Mouse (Mus musculus): ENCODE data around the gene Ttc33. TPM values are rescaled to one million over a fixed set of nuclear protein-coding genes. Genes with fewer than 3 reads are reported as not detected.

Gene Ttc33
- polyA plus RNA-seq, 1 experiment from 2014 or later, result 26.7 TPM

DNA sequence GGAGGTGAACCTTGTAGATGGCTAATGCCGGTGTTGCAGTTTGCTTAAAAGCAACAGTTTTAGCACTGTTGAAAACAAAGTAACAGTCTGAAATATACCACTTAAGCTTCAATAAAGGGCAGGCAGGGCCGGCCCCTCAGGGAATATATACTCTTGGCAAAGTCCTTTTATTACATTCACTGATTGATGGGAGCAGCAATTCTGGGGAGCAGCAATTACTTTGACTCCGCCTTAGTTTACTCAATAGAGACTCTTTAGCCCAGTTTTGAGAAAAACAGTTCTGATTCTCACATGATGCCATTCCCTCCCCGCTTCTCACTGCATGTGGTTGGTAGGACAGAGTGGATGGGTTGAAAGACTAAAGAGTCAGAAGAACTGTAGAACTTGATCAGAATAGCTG, 36.1 kb upstream of the Ttc33 start:
- Histone ChIP-seq H3K4me3 (ENCODE audit: low read depth, low read length) (no peak overlapping the region), H3K27me3 (ENCODE audit: control insufficient read depth, insufficient read depth, low read length) (no peaks in the 10 kb centered on the region), H3K9ac (ENCODE audit: low read length) (no peak overlapping the region), H3K4me2 (replicated peaks; ENCODE audit: low read depth) (no peak overlapping the region), H3K9me3 (ENCODE audit: control insufficient read depth, low read length) (no peaks in the 10 kb centered on the region), H3K36me3 (ENCODE audit: control insufficient read depth, insufficient read depth, low read length) (no peaks in the 10 kb centered on the region), H3K4me1 (replicated peaks; ENCODE audit: control insufficient read depth, insufficient read depth) (0 out of 2 replicates have a peak, but pooled peaks cover 4% of the 10 kb centered on the region), H3K27ac (replicated peaks) (no peak overlapping the region)
- no peak for TF ChIP-seq CTCF (IDR thresholded peaks at IDR 0.05; ENCODE audit: low read depth)
- TF ChIP-seq EP300 (optimal IDR thresholded peaks at IDR 0.05), result no peak
- no peak for ATAC-seq (ENCODE audit: low FRiP score, low TSS enrichment)
- DNase-seq (ENCODE audit: low spot score), result no peak
- WGBS, result 50% methylated on average over 4 of the region's 4 CpGs

DNA sequence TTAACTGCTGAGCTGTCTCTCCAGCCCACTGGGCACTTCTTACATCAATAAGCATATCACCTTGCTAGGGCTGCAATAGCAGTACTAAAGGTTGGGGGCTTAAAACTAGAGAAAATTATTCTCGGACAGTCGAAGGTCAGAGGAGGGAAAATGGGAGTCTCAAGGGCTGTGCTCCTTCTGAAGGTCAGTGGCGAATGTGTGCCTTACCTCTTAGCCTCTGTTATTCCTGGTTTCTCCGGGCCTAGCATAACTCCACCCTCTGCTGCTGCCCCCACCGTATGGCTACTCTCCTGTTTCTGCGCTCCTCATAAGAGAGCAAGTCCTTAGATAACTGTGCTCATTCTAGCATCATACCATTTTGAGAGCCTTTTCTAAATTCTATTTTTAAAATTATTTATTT, 33.2 kb upstream of the Ttc33 start:
- H3K36me3 ChIP-seq (ENCODE audit: control insufficient read depth, insufficient read depth, low read length), result no peaks in the 10 kb centered on the region
- H3K9ac ChIP-seq (ENCODE audit: low read length), result no peak overlapping the region
- WGBS, result 96% methylated on average over 6 of the region's 6 CpGs
- ATAC-seq (ENCODE audit: low FRiP score, low TSS enrichment) (no peak), DNase-seq (ENCODE audit: low spot score) (no peak)
- H3K9me3 ChIP-seq (ENCODE audit: control insufficient read depth, low read length), result no peaks in the 10 kb centered on the region
- no peak overlapping the region for H3K27ac ChIP-seq (replicated peaks)
- H3K4me3 ChIP-seq (ENCODE audit: low read depth, low read length), result no peak overlapping the region
- no peaks in the 10 kb centered on the region for H3K27me3 ChIP-seq (ENCODE audit: control insufficient read depth, insufficient read depth, low read length)
- no peak overlapping the region for H3K4me2 ChIP-seq (replicated peaks; ENCODE audit: low read depth)
- TF ChIP-seq EP300 (optimal IDR thresholded peaks at IDR 0.05) (no peak), CTCF (IDR thresholded peaks at IDR 0.05; ENCODE audit: low read depth) (no peak)
- H3K4me1 ChIP-seq (replicated peaks; ENCODE audit: control insufficient read depth, insufficient read depth), result 0 out of 2 replicates have a peak, but pooled peaks cover 4% of the 10 kb centered on the region

DNA sequence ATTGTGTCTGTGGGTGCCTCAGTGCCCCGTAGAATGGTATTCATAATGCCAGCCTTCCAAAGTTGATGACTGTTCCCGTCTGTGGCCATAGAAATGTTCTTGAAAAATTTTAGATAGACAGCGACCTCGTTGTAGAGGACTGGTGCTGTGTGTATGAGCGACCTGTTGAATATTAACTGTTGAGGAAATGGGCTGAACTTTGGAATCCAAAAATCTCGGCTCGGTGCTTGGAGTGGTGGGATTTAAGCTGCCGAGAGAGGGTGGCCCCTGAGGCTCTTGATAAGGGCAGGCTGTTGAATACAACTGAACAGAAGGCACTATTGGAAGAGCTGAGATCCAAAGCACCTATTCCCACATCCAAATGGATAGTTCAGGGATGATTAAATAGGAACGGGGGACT, 30.7 kb upstream of the Ttc33 start:
- DNase-seq (ENCODE audit: low spot score) (no peak), ATAC-seq (ENCODE audit: low FRiP score, low TSS enrichment) (no peak)
- no peak overlapping the region for H3K4me3 ChIP-seq (ENCODE audit: low read depth, low read length)
- TF ChIP-seq CTCF (IDR thresholded peaks at IDR 0.05; ENCODE audit: low read depth), result no peak
- TF ChIP-seq EP300 (optimal IDR thresholded peaks at IDR 0.05), result no peak
- H3K4me1 ChIP-seq (replicated peaks; ENCODE audit: control insufficient read depth, insufficient read depth), result 0 out of 2 replicates have a peak, but pooled peaks cover 2% of the 10 kb centered on the region
- H3K36me3 ChIP-seq (ENCODE audit: control insufficient read depth, insufficient read depth, low read length), result no peaks in the 10 kb centered on the region
- 68% methylated on average over 9 of the region's 9 CpGs for WGBS
- H3K27me3 ChIP-seq (ENCODE audit: control insufficient read depth, insufficient read depth, low read length), result no peaks in the 10 kb centered on the region
- no peaks in the 10 kb centered on the region for H3K9me3 ChIP-seq (ENCODE audit: control insufficient read depth, low read length)
- no peak overlapping the region for H3K9ac ChIP-seq (ENCODE audit: low read length)
- no peak overlapping the region for H3K4me2 ChIP-seq (replicated peaks; ENCODE audit: low read depth)
- H3K27ac ChIP-seq (replicated peaks), result no peak overlapping the region; the same call in 1 of the 2 replicates

DNA sequence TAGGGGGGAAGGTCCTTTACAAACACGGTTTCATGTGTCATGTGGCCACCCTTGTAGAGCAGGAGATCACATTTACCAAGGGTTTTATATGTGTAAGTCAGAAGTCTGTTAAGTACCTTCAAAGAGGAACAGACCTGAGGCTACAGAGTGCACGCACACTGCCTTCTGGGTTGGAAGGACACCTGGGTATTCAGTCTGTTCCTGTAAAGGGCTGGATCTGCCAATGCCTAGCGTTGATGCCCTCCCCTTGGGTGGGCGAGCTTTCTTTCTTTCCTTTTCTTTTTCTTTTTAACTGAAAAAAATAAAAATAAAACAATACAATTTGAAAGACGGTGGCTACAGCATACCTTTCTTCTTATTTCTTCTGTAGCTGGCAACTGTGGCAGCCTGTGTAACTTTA, 30.2 kb upstream of the Ttc33 start:
- no peak for ATAC-seq (ENCODE audit: low FRiP score, low TSS enrichment)
- H3K4me2 ChIP-seq (replicated peaks; ENCODE audit: low read depth), result no peak overlapping the region

DNA sequence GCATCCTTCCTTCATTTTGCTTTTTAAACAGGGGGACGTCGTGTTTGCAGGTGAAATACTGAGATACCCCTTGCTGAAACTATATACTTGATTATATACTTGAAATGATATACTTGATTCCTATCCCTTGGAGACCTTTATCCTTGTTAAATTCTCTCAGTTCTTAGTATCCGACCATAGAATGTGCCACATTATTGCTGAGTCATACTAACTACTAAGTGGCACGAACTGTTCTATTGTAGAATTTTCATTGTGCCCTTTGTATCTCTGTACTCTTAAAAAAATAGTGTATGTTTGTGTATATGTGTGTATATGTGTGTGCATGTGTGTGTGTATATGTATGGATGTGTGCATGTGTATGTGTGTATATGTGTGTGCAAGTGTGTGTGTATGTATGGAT, 29.0 kb upstream of the Ttc33 start:
- no peak overlapping the region for H3K27ac ChIP-seq (replicated peaks)
- ATAC-seq (ENCODE audit: low FRiP score, low TSS enrichment), result no peak
- TF ChIP-seq CTCF (IDR thresholded peaks at IDR 0.05; ENCODE audit: low read depth) (no peak), EP300 (optimal IDR thresholded peaks at IDR 0.05) (no peak)
- H3K9me3 ChIP-seq (ENCODE audit: control insufficient read depth, low read length), result no peaks in the 10 kb centered on the region
- no peak overlapping the region for H3K9ac ChIP-seq (ENCODE audit: low read length)
- no peaks in the 10 kb centered on the region for H3K27me3 ChIP-seq (ENCODE audit: control insufficient read depth, insufficient read depth, low read length)
- no peak for DNase-seq (ENCODE audit: low spot score)
- 80% methylated on average over 4 of the region's 4 CpGs for WGBS
- no peak overlapping the region for H3K4me2 ChIP-seq (replicated peaks; ENCODE audit: low read depth)
- H3K4me1 ChIP-seq (replicated peaks; ENCODE audit: control insufficient read depth, insufficient read depth), result 0 out of 2 replicates have a peak, but pooled peaks cover 2% of the 10 kb centered on the region
- no peak overlapping the region for H3K4me3 ChIP-seq (ENCODE audit: low read depth, low read length)
- no peaks in the 10 kb centered on the region for H3K36me3 ChIP-seq (ENCODE audit: control insufficient read depth, insufficient read depth, low read length)

More for the DNA sequence above, 30.2 kb upstream of the Ttc33 start:
- no peak for DNase-seq (ENCODE audit: low spot score)
- Histone ChIP-seq H3K4me3 (ENCODE audit: low read depth, low read length) (no peak overlapping the region), H3K36me3 (ENCODE audit: control insufficient read depth, insufficient read depth, low read length) (no peaks in the 10 kb centered on the region), H3K9me3 (ENCODE audit: control insufficient read depth, low read length) (no peaks in the 10 kb centered on the region), H3K4me1 (replicated peaks; ENCODE audit: control insufficient read depth, insufficient read depth) (0 out of 2 replicates have a peak, but pooled peaks cover 2% of the 10 kb centered on the region), H3K9ac (ENCODE audit: low read length) (0 out of 2 replicates have a peak overlapping the region, but pooled peaks have one; percentile 18), H3K27ac (replicated peaks) (no peak overlapping the region; the same call in 1 of the 2 replicates), H3K27me3 (ENCODE audit: control insufficient read depth, insufficient read depth, low read length) (no peaks in the 10 kb centered on the region)
- TF ChIP-seq EP300 (optimal IDR thresholded peaks at IDR 0.05) (no peak), CTCF (IDR thresholded peaks at IDR 0.05; ENCODE audit: low read depth) (no peak)
- 70% methylated on average over 5 of the region's 5 CpGs for WGBS

DNA sequence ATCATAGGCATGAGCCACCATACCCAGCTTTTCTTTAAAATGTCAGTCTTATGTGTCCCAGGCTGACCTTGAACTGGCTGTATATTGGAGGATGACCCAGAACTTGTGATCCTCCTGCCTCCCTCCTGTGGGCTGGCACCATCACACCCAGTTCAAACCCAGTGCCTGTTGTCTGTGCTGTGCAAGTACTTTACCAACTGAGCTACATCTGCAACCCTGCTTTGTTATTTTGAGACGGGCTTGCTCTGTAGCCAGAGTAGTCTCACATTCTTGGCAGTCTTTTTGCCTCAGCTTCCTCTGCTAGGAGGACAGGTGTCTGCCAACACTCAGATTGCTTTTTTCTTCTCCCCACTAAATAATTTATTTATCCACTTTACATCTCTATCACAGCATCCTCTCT, 27.9 kb upstream of the Ttc33 start:
- WGBS, result 43% methylated on average over 1 of the region's 1 CpGs
- ATAC-seq (ENCODE audit: low FRiP score, low TSS enrichment) (no peak), DNase-seq (ENCODE audit: low spot score) (no peak)
- no peak overlapping the region for H3K9ac ChIP-seq (ENCODE audit: low read length)
- 0 out of 2 replicates have a peak, but pooled peaks cover 2% of the 10 kb centered on the region for H3K4me1 ChIP-seq (replicated peaks; ENCODE audit: control insufficient read depth, insufficient read depth)
- no peak overlapping the region for H3K4me2 ChIP-seq (replicated peaks; ENCODE audit: low read depth)
- TF ChIP-seq EP300 (optimal IDR thresholded peaks at IDR 0.05) (no peak), CTCF (IDR thresholded peaks at IDR 0.05; ENCODE audit: low read depth) (no peak)
- no peak overlapping the region for H3K27ac ChIP-seq (replicated peaks)
- H3K27me3 ChIP-seq (ENCODE audit: control insufficient read depth, insufficient read depth, low read length), result no peaks in the 10 kb centered on the region
- H3K36me3 ChIP-seq (ENCODE audit: control insufficient read depth, insufficient read depth, low read length), result no peaks in the 10 kb centered on the region
- H3K9me3 ChIP-seq (ENCODE audit: control insufficient read depth, low read length), result no peaks in the 10 kb centered on the region
- H3K4me3 ChIP-seq (ENCODE audit: low read depth, low read length), result no peak overlapping the region
